Mouse (Mus musculus) layer of hippocampus, postnatal 25 days (tissue): ENCODE measurements around the gene Usp48. TPM values are rescaled to one million over a fixed set of nuclear protein-coding genes. Genes with fewer than 3 reads are reported as not detected.

Experiments used
- DNase-seq, 2 experiments: peaks; one replicate each; pipeline ENCODE4 v3.0.0; 2022; ENCODE audit warnings: mixed read lengths in 2 of 2, low spot score in 1 of 2; ENCODE audit errors: extremely low spot score in 1 of 2
- total RNA-seq, 2 experiments: library from RNA; stranded (reverse); gene quantifications; 2 replicates each; pipeline ENCODE4 v1.2.3; 2021

Gene Usp48
- total RNA-seq, 2 experiments from 2014 or later: 105 to 147 TPM

- DNase-seq: no peak
Measured at GRCm38 (mm10) chr4:137659541-137659940, 66.0 kb downstream of the Usp48 start.

GRCm38 (mm10) chr4:137660364-137661077 is 67.0 kb downstream of the Usp48 start:
- DNase-seq: no peak

- no peak for DNase-seq
Measured at GRCm38 (mm10) chr4:137661078-137661450, 67.5 kb downstream of the Usp48 start.

- DNase-seq: no peak
Measured at GRCm38 (mm10) chr4:137661547-137661946, 68.0 kb downstream of the Usp48 start.

GRCm38 (mm10) chr4:137663491-137663890 is 69.9 kb downstream of the Usp48 start:
- DNase-seq: no peak

GRCm38 (mm10) chr4:137664433-137664979 is 71.0 kb downstream of the Usp48 start, which contains the start of gene Rap1gap:
TSS of gene Rap1gap (plus strand) at chr4:137664726.
- peak; percentile 66 to 70 for DNase-seq

GRCm38 (mm10) chr4:137664980-137665675 is 71.6 kb downstream of the Usp48 start:
- no peak for DNase-seq

- DNase-seq: no peak
Measured at GRCm38 (mm10) chr4:137665791-137666190, 72.2 kb downstream of the Usp48 start.

- no peak for DNase-seq
Measured at GRCm38 (mm10) chr4:137666283-137666957, 72.9 kb downstream of the Usp48 start.

GRCm38 (mm10) chr4:137666958-137667345 is 73.4 kb downstream of the Usp48 start:
- DNase-seq: no peak

GRCm38 (mm10) chr4:137667747-137668146 is 74.2 kb downstream of the Usp48 start:
- DNase-seq: no peak

- DNase-seq: no peak
Measured at GRCm38 (mm10) chr4:137671711-137672500, 78.4 kb downstream of the Usp48 start.

- no peak for DNase-seq
Measured at GRCm38 (mm10) chr4:137675566-137675965, 82.0 kb downstream of the Usp48 start.

- peak; percentile 87 to 93 for DNase-seq
Measured at GRCm38 (mm10) chr4:137676057-137676456, 82.5 kb downstream of the Usp48 start.

- no peak for DNase-seq
Measured at GRCm38 (mm10) chr4:137676700-137677484, 83.3 kb downstream of the Usp48 start.

- DNase-seq: no peak
Measured at GRCm38 (mm10) chr4:137677906-137678305, 84.4 kb downstream of the Usp48 start.

- DNase-seq: no peak
Measured at GRCm38 (mm10) chr4:137678568-137678967, 85.0 kb downstream of the Usp48 start.

GRCm38 (mm10) chr4:137679979-137680550 is 86.5 kb downstream of the Usp48 start:
- DNase-seq: no peak

- DNase-seq: no peak
Measured at GRCm38 (mm10) chr4:137680721-137681120, 87.2 kb downstream of the Usp48 start.
